Mouse (Mus musculus) regulatory T cell (primary cell): ENCODE data around the gene Pbsn.
"Not testable (repeated sequence)": the region's sequence is repeated elsewhere in the genome, so short reads cannot be mapped to it uniquely, and the experiment has no call there.

Source experiments
- in situ Hi-C: fragments of 300-600 bp; cut with MboI, MseI; formaldehyde crosslinking; loops from one replicate; pipeline ENCODE4 v1.15.1; 2025; ENCODE audit warnings: high pct_unique_total_duplicates

Pbsn gene

GRCm38 (mm10) chrX:77853523-77853922 lies at the start of gene Pbsn:
Gene Pbsn, minus strand, starts transcription at chrX:77853623.
- in situ Hi-C loops = no loop called here

- in situ Hi-C loops = not testable (repeated sequence)
These were observed 26.6 kb upstream of the Pbsn start for GRCm38 (mm10) chrX:77880033-77880432.

GRCm38 (mm10) chrX:77864458-77864857 lies 11.0 kb upstream of the Pbsn start, which contains the start of gene Gm14744:
Gene Gm14744, plus strand, starts transcription at chrX:77864758.
- in situ Hi-C loops = not testable (repeated sequence)

- in situ Hi-C loops = no loop called here
These were observed 41.4 kb downstream of the Pbsn start for GRCm38 (mm10) chrX:77812031-77812430.

- in situ Hi-C loops = no loop called here
These were observed 42.7 kb downstream of the Pbsn start for GRCm38 (mm10) chrX:77810608-77811206.

- in situ Hi-C loops = no loop called here
These were observed 44.8 kb downstream of the Pbsn start for GRCm38 (mm10) chrX:77808602-77809001.

- in situ Hi-C loops = no loop called here
These were observed 51.1 kb downstream of the Pbsn start for GRCm38 (mm10) chrX:77802293-77802692.

GRCm38 (mm10) chrX:77801543-77801942 lies 51.9 kb downstream of the Pbsn start:
- in situ Hi-C loops = no loop called here

- in situ Hi-C loops = no loop called here
These were observed 53.9 kb downstream of the Pbsn start for GRCm38 (mm10) chrX:77799554-77799953.

- in situ Hi-C loops = no loop called here
These were observed 55.6 kb downstream of the Pbsn start for GRCm38 (mm10) chrX:77797801-77798200.

- in situ Hi-C loops = no loop called here
These were observed 56.5 kb downstream of the Pbsn start for GRCm38 (mm10) chrX:77796916-77797315.

- in situ Hi-C loops = no loop called here
These were observed 57.1 kb downstream of the Pbsn start, which contains the start of gene Prkx for GRCm38 (mm10) chrX:77796238-77796835. Gene Prkx, minus strand, starts transcription at chrX:77796278.

- in situ Hi-C loops = no loop called here
These were observed 57.6 kb downstream of the Pbsn start for GRCm38 (mm10) chrX:77795858-77796174.

GRCm38 (mm10) chrX:77794962-77795857 lies 58.2 kb downstream of the Pbsn start:
- in situ Hi-C loops = no loop called here

- in situ Hi-C loops = no loop called here
These were observed 64.7 kb downstream of the Pbsn start for GRCm38 (mm10) chrX:77788675-77789074.
